Mouse (Mus musculus): ENCODE measurements around the gene Fchsd2.

DNA sequence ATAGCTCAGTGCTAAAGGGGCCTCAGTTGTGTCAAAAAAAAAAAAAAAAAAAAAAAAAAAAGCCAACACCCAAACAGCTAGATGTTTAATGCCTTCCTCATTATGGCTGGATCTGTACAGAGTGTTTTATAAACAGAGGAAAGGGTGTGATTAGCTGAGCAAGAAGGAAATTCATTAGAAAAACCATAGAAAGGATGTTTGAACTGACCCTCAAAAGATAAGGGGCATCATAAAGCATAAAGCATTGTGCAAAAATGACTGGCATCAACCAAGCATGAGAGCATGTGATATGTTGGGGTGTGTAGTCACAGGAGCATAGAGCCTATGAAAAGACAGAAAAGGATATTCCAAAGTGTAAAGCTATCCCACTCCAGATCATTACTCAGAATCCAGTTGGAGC, 165.8 kb downstream of the Fchsd2 start:
- no peak for TF ChIP-seq CTCF (IDR thresholded peaks at IDR 0.05; ENCODE audit: insufficient read depth, low read length)
- no peak for TF ChIP-seq POLR2A (IDR thresholded peaks at IDR 0.05; ENCODE audit: borderline replicate concordance, extremely low read depth, low read depth, low read length)
